Mouse (Mus musculus) adrenal gland, adult 18-20 months (tissue): ENCODE measurements around the gene Cxcl16. TPM values are rescaled to one million over a fixed set of nuclear protein-coding genes. Genes with fewer than 3 reads are reported as not detected.
"Not testable (repeated sequence)": the region's sequence is repeated elsewhere in the genome, so short reads cannot be mapped to it uniquely, and the experiment has no call there.

Experiments
- DNase-seq, 2 experiments: peaks; one replicate each; pipeline ENCODE4 v3.0.0; 2021 to 2022; ENCODE audit warnings: low spot score in 2 of 2
- total RNA-seq, 2 experiments: library from RNA; stranded (reverse); gene quantifications; 1 replicate in 1 of 2; 2 replicates in 1 of 2; pipeline ENCODE4 v1.2.3; 2021

The Cxcl16 gene
- total RNA-seq, 2 experiments from 2014 or later, result 11.3 to 18.3 TPM

DNA sequence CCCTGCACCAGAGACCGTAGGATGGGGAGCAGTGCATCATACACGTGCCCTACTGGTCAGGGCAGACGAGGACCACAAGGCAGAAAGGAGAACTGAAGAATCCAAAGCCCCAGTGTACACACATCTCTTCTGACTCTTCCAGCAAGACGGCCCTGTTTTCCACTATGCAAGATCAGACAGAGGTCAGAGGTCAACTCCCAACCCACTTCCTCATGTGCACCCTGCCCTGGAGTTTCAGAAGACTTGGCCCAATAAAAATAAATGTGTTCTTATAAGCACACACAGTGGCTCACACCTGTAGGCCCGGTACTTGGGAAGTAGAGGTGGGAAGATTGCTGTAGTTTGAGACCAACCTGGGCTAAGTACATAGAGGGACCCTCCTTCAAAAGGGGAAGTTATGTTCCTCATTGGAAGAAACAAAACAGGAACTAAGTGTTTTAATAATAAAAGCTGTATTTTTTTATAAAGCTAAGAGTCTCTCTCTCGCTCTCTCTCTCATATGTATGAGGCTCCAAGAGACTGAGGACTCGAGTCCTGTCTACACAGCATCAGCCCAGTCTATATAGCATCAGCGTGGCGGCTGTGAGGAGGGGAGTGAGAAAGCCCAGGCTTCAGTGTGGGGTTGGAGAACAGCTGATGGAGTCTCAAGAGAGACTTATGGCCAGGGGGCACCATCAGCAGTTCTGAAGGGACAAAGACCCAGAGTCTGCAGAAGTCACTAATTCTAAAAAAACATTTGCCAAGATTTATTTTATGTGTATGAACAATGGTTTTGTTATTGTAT is 6.3 kb downstream of the Cxcl16 start:
- DNase-seq, result no peak

DNA sequence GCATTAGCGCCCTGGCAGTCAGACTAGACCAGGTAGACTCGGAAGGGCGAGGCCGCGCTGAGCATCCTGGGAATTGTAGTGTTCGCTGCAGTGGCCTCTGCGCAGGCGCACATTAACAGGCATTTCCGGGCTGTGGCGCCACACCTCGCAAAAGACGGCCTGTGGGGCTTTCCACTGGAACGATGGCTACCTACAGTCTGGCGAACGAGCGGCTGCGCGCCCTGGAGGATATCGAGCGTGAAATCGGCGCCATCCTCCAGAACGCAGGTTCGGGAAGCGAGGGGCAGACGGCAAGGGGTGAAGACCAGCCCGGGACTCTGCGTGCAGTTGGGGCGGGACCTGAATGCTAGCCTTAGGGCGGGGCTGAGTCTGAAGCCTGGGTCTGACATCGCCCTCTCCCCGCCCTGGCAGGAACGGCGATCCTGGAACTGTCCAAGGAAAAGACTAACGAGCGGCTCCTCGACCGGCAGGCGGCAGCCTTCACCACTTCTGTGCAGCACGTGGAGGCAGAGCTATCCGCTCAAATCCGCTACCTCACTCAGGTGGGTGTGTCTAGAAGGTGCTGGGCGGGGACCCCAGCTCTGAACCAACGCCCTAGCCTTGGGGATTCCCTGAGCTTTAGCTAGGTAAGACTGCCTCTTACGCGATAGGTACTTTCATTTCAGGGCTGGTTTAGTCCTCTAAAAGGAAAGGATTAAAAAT is 7.8 kb downstream of the Cxcl16 start, which contains the start of gene Med11:
Gene Med11, plus strand, starts transcription at position 123 of the 702 bp plus-strand sequence.
- peak; percentile 89 to 94 for DNase-seq

DNA sequence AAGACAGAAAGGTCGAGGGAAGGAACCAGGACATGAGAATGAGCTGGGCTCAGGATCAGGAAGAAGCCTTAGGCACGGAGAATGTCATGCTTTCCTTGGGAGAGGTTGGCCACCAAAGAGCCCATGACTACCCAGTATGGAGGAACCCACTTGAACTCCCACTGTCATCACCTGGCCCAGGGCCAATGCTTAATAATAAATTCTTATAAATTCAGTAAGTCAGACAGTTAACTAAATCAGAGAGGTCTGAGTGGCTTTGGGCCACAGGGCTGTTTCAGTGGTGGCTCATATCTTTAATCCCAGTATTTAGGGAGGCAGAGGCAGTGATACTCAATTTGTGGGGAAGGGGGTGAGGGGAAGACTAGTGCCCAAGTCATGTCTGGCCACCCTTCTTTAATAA is 8.9 kb downstream of the Cxcl16 start:
- DNase-seq, result no peak

DNA sequence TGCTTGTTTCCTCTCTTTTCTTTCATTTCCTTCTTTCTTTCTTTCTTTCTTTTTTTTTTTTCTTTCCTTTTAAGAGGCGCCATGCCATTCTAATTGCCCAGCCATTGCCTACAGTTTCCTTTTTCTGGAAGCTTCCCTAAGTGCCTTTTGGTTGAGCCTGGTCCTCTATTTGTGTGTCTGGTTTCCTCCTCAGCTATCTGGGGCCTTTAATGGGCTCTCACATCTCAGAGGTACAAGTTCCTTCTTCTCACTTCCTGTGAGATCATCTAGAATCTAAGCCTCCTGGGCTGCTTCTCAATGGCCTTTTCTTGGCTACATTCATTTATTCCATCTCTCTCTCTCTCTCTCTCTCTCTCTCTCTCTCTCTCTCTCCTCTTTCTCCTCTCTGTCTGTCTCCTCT is 12.4 kb downstream of the Cxcl16 start:
- DNase-seq, result no peak

DNA sequence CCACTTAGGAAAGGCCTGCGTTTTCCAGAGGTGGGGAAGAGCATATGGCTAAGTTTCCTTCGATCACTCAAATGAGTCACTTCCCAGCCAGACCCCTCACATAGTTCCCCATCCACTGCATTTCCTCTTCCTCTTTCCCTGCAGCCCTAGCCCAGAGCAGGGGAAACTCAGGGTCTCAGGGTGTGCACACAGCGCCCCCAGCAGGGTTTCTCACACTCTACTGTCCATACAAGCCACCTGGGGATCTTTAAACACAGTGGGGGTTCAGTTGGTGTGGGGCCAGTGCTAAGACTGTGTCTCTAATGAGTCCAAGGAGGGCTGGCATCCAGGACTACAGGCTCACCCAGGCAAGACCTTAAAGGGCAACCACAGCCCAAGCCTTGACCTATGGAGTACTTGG is 13.0 kb downstream of the Cxcl16 start:
- no peak for DNase-seq

DNA sequence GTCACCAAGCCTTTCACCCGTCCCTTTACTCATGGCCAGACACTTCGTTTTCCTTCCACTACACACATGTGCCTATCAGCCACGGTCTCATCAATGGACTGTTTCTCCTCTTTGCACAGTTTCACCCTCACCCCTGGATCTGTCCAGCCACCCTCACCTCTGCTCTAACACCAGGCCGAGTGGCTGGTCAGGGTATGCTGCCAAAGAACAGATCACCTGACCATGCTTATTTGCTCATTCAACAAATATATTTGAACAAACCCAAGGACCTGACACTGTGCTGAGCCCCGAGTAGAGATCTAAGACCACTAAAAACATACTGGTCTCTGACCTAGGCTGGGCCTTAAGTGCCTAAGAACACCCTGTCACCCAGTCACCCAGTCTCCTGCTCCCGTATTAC is 15.1 kb downstream of the Cxcl16 start:
- no peak for DNase-seq

DNA sequence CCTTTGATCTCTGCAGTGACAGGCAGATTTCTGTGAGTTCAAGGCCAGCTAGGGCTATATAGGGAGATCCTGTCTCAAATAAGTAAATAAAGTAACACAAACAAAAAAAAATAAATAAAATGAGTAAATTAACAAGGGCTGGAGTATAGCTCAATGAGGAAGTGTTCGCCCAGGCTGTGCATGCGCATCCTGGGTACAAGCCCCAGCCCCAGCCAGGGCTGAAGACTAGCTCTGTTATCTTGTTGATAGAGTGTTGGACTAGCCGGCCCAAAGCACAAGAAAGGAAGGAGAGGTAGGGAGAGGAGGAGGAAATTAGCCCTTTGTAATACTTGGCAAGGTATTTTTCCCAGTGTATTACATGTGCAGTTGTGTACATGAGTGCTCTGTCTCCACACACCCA is 15.8 kb downstream of the Cxcl16 start:
- DNase-seq, result no peak

DNA sequence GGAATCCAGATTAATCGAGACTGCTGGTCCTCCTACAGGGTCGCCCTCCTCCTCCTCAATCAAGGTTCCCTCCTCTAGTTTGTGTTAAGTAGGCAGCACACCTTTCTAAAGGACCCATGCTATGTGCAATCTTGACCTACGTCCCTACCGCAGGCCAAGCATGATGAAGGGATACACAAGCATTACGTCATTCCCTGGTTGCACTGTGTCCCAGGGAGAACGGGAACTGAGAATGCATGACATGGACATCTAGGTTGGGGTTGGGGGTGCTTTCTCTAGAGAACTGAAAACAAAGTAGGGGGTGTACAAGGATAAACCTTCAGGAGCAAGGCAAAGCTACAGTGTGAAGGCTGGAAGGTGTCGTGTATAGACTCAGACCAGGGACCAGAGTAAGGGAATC is 17.9 kb downstream of the Cxcl16 start:
- DNase-seq, result no peak

DNA sequence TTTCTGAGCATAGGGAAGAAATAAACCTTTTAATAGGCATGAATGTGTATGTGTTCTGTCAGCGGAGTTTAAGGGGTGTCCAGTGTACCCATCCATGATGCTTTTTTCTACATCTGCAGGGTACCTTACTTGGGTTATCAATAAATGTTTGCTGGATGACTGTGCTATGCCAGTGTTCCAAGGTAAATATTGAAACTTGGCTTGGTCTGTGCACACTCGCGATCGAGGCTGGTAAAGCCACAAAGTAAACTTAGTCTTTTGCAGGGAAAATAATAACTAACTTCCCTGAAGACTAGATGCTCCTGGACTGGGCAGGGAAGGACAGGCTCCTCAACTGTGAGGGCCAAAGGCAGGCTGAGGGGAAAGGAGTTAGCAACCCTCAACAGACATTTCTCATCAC is 19.1 kb downstream of the Cxcl16 start:
- no peak for DNase-seq

DNA sequence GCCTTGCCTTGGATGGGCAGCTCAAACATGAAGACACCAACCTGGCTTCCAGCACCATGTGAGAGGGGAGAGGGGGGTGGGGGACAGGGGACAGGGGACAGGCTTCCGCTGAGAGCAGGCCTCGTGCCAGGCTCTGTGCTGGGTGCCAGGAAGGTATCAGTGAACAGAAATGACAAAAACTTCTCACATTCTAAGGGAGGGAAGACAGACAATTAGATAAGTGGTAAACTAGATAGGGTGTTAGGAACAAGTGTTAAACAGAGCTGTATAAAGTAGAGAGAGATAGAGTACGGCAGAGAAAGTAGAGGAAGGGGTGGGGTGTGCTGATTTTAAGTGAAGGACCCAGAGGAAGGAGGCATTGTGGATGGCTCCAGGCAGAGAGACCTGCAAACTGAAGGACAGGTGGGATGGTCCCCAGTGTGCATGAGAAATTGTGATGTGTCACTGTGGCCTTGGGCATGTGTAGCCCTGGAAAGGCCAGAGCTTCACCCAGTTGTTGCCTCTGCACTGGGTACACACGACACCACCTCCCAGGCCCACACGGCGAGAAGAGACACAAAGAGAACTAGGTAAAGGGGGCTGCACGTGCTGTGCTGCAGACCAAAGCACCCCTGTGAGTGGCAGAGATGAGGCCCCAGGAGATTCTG is 20.9 kb downstream of the Cxcl16 start:
- DNase-seq, result no peak

DNA sequence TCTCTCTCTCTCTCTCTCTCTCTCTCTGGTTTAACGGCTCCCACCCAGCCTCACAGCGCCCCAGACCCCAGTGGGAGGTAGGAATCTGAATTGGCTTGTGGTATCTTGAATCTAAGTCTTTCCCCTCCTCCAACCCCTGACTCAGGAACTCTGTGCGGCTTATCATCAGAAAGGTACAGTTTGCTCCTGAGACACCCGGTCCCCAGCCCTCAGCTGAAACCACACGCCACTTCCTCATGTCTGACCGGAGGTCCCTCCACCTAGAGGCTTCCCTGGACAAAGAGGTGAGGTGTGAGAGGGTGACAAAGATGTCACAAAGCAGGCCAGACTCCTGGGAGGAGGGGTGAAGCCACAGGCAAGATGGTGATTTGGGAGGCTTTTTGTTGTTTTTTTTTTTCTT is 22.4 kb downstream of the Cxcl16 start:
- DNase-seq, result no peak

DNA sequence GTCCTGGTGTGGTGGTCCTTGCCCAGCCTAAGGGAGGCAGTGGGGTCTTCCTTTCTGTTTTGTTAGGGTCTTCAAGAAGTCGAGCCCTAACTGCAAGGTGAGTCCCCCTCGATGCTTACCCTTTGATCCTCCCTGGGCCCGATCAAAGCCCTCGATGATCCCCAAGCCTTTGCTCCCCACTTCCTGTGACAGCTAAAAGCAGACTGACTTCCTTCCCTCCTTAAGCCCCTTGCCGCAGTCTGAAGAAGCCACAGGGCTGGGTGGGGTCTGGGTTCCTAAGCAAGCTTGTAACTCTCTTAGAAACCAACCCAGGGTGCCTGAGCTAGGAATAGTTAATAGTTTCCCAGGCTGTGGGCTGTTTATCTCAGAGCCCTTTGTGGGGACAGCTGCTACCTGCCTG is 24.3 kb downstream of the Cxcl16 start:
- DNase-seq, result no peak

DNA sequence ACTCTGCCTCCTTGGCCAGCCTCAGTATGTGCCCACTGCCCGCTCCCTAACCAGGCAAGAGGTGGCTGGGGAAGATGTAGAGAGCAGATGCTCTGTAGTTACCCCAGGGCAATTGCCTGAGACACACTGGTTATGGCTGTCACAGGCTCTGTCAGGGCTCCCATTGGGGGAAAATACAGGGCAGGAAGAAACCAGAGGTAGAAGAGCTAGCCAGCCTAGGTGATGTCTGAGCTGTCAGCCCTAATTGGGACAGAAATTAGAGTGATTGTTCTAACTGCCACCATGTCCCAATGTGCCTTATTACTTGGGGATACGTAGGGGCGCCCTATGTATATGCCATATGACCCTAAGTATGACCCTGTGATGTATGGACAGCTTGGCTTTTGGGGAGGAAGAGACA is 25.8 kb downstream of the Cxcl16 start:
- no peak for DNase-seq

DNA sequence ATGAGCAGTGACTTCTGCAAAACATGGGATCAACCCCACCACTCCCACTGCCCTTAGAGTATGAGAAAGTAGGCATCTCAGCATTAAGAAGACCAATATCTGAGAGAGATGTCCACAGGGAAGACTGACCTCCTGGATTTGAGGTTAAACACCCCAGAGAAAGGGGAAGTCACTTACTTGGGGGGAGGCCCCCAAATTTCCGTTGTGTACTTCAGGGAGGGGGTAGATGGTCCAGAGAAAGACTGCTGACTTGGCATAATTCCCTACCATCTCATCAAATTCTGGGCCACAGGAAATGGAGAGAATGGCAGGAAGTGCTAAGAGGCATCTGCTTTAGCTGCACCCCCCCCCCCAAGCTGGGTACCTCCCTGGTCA is 26.2 kb downstream of the Cxcl16 start:
- no peak for DNase-seq

DNA sequence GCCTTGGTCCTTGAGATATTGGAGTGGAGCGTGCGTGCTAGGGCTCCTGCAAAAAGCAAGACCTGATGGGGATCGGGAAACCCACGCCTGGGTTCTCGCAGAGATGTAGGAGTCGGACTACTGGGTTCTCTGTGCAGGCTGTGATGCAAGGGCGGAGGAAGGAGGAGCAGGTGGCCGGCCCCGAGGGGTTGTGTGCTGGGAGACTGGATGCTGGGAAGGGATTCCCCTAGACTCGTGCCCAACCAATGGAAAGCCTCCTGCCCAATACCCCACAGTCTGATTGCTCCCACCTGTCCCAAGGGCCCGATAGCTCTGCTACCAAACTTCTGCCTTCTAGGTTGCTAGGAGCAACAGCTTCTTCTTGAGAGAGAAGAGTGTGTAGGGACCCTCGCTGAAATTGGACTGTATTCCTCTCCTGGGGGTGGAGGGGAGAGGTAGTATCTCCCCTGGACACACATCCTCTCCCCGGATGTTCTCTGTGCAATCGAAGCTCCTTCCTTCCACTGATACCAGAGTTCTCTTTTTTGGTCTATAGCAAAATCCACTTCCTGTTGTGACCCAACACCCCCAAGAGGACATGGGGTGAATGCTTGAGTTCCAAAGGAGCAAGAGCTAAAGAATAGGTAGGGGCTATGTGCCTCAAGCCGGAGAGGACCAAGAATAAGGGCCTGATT is 26.8 kb downstream of the Cxcl16 start:
- no peak for DNase-seq

DNA sequence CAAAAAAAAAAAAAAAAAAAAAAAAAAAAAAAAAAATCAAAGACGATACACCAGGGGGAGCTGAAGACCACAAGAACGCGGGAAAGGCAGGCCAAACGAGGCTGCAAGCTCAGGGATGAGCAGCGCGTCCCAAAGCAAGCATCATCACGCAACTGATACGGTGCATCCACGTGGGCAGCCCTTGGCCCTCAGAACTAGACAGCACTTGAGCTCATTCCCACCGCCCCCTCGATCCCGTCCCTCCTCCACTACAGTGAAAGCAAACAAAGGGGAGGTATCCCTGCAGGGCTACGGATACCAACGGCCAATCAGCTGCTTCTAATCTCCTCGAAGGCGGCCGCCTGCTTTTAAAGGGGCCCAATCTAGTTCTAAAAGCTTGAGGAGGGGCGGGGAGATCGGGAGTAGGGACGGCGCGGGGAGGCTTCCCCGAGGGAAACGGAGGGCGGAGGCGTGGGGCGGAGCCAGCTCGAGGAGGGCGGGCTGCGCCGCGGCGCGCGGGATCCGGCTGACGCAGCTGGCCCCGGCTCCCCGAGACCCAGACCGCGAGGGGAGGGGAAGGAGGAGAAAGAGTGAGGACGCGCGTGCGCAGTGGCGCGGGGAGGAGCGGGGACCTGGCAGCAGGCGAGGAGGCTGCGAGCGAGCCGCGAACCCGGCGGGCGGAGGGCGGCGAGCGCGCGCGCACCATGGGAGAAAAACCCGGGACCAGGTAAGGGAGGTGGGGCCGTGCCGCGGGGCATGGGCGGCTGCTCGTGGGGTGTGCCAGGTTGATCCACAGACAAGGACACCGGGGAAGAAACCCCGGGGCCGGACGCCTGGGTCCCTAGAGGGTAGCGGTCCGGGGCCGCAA is 27.5 kb downstream of the Cxcl16 start, which contains the start of gene Arrb2:
Gene Arrb2, plus strand, starts transcription at position 588 of the 847 bp plus-strand sequence.
- peak; percentile 99 for DNase-seq

DNA sequence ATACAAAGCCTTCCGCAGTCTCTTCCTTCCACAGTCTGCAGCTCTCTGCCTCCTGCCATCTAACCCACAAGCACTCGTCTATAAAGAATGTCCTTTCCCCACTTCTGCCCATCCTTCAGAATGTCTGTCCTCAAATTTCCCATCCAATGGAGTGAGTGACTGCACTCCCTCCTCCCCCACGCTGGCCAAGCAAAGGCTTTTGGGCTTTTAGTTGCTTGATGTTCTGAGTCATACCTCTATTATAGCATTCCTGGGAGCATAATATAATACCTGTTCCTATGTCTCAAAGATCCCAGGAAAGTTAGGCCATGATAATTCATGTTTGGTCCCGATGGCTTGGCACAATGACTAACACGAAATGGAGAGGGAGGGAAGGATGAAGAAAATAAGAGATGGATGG is 28.2 kb downstream of the Cxcl16 start:
- no peak for DNase-seq

DNA sequence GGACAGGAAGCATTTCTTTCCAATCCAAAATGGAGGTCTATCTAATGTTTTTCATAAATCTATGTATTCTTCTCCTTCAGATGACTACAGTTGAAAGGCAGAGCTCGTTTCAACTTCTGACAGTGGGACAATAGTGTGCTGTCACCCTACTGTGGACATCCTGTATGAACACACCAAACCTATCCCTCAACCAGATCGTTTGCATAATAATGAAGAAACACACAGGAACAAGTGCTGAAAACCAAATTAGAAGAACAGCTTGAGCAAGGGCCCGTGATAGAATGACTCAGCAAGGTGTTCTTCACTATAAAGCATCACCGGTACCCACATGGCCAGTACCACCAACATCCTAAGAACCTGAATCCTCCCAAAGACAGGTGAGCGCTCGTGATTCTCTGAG is 33.2 kb downstream of the Cxcl16 start:
- not testable (repeated sequence) for DNase-seq

DNA sequence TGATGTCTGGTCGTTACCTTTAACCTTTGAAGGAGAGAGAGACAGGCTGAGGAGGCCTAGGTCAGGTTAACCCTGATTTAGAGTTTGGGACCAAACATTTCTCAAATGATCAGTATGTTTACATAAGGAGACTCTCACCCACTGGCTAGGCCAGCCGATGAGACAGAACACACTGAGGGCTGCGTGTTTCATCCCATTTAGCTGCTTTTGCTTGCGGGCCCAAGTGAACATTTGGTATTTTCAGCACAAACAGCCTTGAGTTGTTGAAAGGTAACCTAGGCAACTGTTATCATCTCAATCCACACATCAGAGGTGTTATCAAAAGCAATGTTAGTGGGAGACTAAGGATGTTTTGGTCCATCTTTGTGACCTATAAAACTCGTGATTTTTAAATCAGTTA is 40.3 kb downstream of the Cxcl16 start:
- DNase-seq, result no peak

DNA sequence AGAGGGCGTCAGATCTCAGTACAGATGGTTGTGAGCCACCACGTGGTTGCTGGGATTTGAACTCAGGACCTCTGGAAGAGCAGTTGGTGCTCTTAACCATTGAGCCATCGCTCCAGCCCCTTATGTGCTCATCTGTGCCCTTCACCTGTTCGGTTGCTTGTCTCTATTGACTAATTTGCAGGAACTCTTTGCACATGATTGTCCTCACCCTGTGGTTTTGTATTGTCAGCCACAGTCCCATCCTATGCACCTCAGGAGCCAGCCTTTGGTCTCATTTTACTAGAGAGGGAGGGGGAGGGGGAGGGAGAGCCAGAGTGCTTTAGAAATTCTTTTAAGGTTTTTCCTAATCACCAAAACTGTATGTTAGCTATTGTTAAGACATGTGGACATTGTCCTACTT is 41.6 kb downstream of the Cxcl16 start:
- DNase-seq, result no peak

DNA sequence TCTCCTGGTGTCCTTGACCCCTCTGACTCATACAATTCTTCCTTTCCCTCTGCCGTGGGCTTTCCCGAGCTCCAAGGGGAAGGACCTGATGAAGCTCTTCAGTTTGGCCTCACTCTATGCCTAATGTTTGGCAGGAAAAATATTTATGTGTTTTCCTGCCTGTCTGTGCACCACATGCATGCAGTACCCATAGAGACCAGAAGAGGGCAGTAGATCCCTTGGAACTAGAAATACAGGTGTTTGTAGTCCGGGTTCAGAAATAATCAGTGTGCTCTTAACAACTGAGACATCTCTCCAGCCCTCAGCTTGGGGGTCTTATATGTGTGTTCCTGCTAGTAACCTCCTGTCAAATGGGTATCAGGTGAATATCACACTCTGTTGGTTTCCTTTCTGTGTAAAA is 45.8 kb downstream of the Cxcl16 start:
- DNase-seq, result peak; percentile 73
